Mouse (Mus musculus): ENCODE data around the gene S1pr2. TPM values are rescaled to one million over a fixed set of nuclear protein-coding genes. Genes with fewer than 3 reads are reported as not detected.
"Not testable (repeated sequence)": the region's sequence is repeated elsewhere in the genome, so short reads cannot be mapped to it uniquely, and the experiment has no call there.

The S1pr2 gene
- polyA plus RNA-seq, 1 experiment from 2014 or later, result 61.8 TPM

- 54% methylated on average over 1 of the region's 1 CpGs for WGBS
- Histone ChIP-seq H3K27me3 (peaks cover 28% of the 10 kb centered on the region), H3K4me3 (replicated peaks) (no peak overlapping the region), H3K27ac (replicated peaks) (no peak overlapping the region), H3K9ac (no peak overlapping the region), H3K4me1 (peaks cover 26% of the 10 kb centered on the region), H3K9me3 (replicated peaks) (no peaks in the 10 kb centered on the region), H3K36me3 (peaks cover 20% of the 10 kb centered on the region), H3K4me2 (replicated peaks) (no peak overlapping the region)
- ATAC-seq (ENCODE audit: insufficient number of reproducible peaks, low FRiP score, low TSS enrichment, low read depth), result no peak
Measured at GRCm38 (mm10) chr9:21012368-21012767, 35.8 kb upstream of the S1pr2 start.

- peaks cover 25% of the 10 kb centered on the region for H3K36me3 ChIP-seq
- no peak for ATAC-seq (ENCODE audit: insufficient number of reproducible peaks, low FRiP score, low TSS enrichment, low read depth)
- peaks cover 21% of the 10 kb centered on the region for H3K4me1 ChIP-seq
- no peak overlapping the region for H3K4me2 ChIP-seq (replicated peaks)
- H3K9me3 ChIP-seq (replicated peaks), result no peaks in the 10 kb centered on the region
- H3K27me3 ChIP-seq, result peaks cover 25% of the 10 kb centered on the region
- no peak overlapping the region for H3K9ac ChIP-seq
- H3K27ac ChIP-seq (replicated peaks), result 0 out of 2 replicates have a peak overlapping the region, but pooled peaks have one; percentile 34
- H3K4me3 ChIP-seq (replicated peaks), result no peak overlapping the region
- WGBS, result 51% methylated on average over 5 of the region's 5 CpGs
Measured at GRCm38 (mm10) chr9:21011846-21012312, 35.3 kb upstream of the S1pr2 start.

GRCm38 (mm10) chr9:21010939-21011541 lies 34.5 kb upstream of the S1pr2 start:
- not testable (repeated sequence) for H3K27ac ChIP-seq (replicated peaks)

GRCm38 (mm10) chr9:21010362-21010761 lies 33.8 kb upstream of the S1pr2 start:
- peaks cover 39% of the 10 kb centered on the region for H3K36me3 ChIP-seq
- H3K27me3 ChIP-seq, result peaks cover 11% of the 10 kb centered on the region; the same call in 1 of the 2 replicates
- no peak for ATAC-seq (ENCODE audit: insufficient number of reproducible peaks, low FRiP score, low TSS enrichment, low read depth)
- no peak overlapping the region for H3K9ac ChIP-seq
- no peak overlapping the region for H3K27ac ChIP-seq (replicated peaks)
- no peaks in the 10 kb centered on the region for H3K9me3 ChIP-seq (replicated peaks)
- WGBS, result 57% methylated on average over 2 of the region's 2 CpGs
- H3K4me1 ChIP-seq, result peaks cover 9% of the 10 kb centered on the region
- no peak overlapping the region for H3K4me2 ChIP-seq (replicated peaks)
- no peak overlapping the region for H3K4me3 ChIP-seq (replicated peaks)

More at GRCm38 (mm10) chr9:21010939-21011541, 34.5 kb upstream of the S1pr2 start:
- not testable (repeated sequence) for ATAC-seq (ENCODE audit: insufficient number of reproducible peaks, low FRiP score, low TSS enrichment, low read depth); H3K9ac ChIP-seq; H3K4me2 ChIP-seq (replicated peaks); H3K4me3 ChIP-seq (replicated peaks); H3K9me3 ChIP-seq (replicated peaks)
- 67% methylated on average over 9 of the region's 9 CpGs for WGBS
- H3K4me1 ChIP-seq, result peaks cover 16% of the 10 kb centered on the region
- peaks cover 32% of the 10 kb centered on the region for H3K36me3 ChIP-seq
- peaks cover 18% of the 10 kb centered on the region; the same call in 1 of the 2 replicates for H3K27me3 ChIP-seq

GRCm38 (mm10) chr9:21008007-21008406 lies 31.4 kb upstream of the S1pr2 start:
- no peak for ATAC-seq (ENCODE audit: insufficient number of reproducible peaks, low FRiP score, low TSS enrichment, low read depth)
- no peak overlapping the region for H3K27ac ChIP-seq (replicated peaks)
- no peak overlapping the region for H3K9ac ChIP-seq
- no peak overlapping the region for H3K4me2 ChIP-seq (replicated peaks)
- WGBS, result 78% methylated on average over 7 of the region's 7 CpGs
- H3K9me3 ChIP-seq (replicated peaks), result no peaks in the 10 kb centered on the region
- H3K4me3 ChIP-seq (replicated peaks), result no peak overlapping the region
- H3K4me1 ChIP-seq, result 0 out of 2 replicates have a peak, but pooled peaks cover 7% of the 10 kb centered on the region
- peaks cover 41% of the 10 kb centered on the region for H3K36me3 ChIP-seq
- H3K27me3 ChIP-seq, result no peaks in the 10 kb centered on the region

GRCm38 (mm10) chr9:21007313-21007952 lies 30.9 kb upstream of the S1pr2 start:
- Histone ChIP-seq H3K27ac (replicated peaks) (no peak overlapping the region), H3K4me2 (replicated peaks) (no peak overlapping the region), H3K4me1 (0 out of 2 replicates have a peak, but pooled peaks cover 7% of the 10 kb centered on the region), H3K36me3 (peaks cover 41% of the 10 kb centered on the region), H3K27me3 (no peaks in the 10 kb centered on the region), H3K4me3 (replicated peaks) (no peak overlapping the region), H3K9me3 (replicated peaks) (no peaks in the 10 kb centered on the region), H3K9ac (no peak overlapping the region)
- WGBS, result 92% methylated on average over 10 of the region's 10 CpGs
- no peak for ATAC-seq (ENCODE audit: insufficient number of reproducible peaks, low FRiP score, low TSS enrichment, low read depth)

- 0 out of 2 replicates have a peak, but pooled peaks cover 7% of the 10 kb centered on the region for H3K4me1 ChIP-seq
- no peaks in the 10 kb centered on the region for H3K27me3 ChIP-seq
- H3K27ac ChIP-seq (replicated peaks), result peak within 1 kb of the TSS; percentile 82
- H3K4me3 ChIP-seq (replicated peaks), result peak within 1 kb of the TSS; percentile 71
- peak within 1 kb of the TSS; percentile 64 for H3K9ac ChIP-seq
- peak; percentile 67 for ATAC-seq (ENCODE audit: insufficient number of reproducible peaks, low FRiP score, low TSS enrichment, low read depth)
- H3K4me2 ChIP-seq (replicated peaks), result peak within 1 kb of the TSS; percentile 84
- under 1% methylated on average over 72 of the region's 72 CpGs for WGBS
- no peaks in the 10 kb centered on the region for H3K9me3 ChIP-seq (replicated peaks)
- peaks cover 26% of the 10 kb centered on the region for H3K36me3 ChIP-seq
Measured at GRCm38 (mm10) chr9:21002627-21003551, 26.3 kb upstream of the S1pr2 start, which contains the start of gene Mrpl4. Gene Mrpl4, plus strand, starts transcription at chr9:21002738.

GRCm38 (mm10) chr9:21002270-21002626 lies 25.7 kb upstream of the S1pr2 start:
- Histone ChIP-seq H3K4me1 (0 out of 2 replicates have a peak, but pooled peaks cover 7% of the 10 kb centered on the region), H3K4me3 (replicated peaks) (peak overlapping the region; percentile 71), H3K9ac (peak overlapping the region; percentile 64), H3K36me3 (peaks cover 19% of the 10 kb centered on the region), H3K4me2 (replicated peaks) (peak overlapping the region; percentile 84), H3K27ac (replicated peaks) (peak overlapping the region; percentile 82), H3K27me3 (no peaks in the 10 kb centered on the region), H3K9me3 (replicated peaks) (no peaks in the 10 kb centered on the region)
- ATAC-seq (ENCODE audit: insufficient number of reproducible peaks, low FRiP score, low TSS enrichment, low read depth), result 0 out of 2 replicates have a peak, but pooled peaks have one; percentile 0
- WGBS, result 10% methylated on average over 7 of the region's 7 CpGs

GRCm38 (mm10) chr9:21001651-21002200 lies 25.1 kb upstream of the S1pr2 start:
- 57% methylated on average over 6 of the region's 6 CpGs for WGBS

GRCm38 (mm10) chr9:21000811-21001210 lies 24.2 kb upstream of the S1pr2 start:
- no peak overlapping the region for H3K27ac ChIP-seq (replicated peaks)
- H3K9ac ChIP-seq, result no peak overlapping the region
- H3K4me1 ChIP-seq, result 0 out of 2 replicates have a peak, but pooled peaks cover 7% of the 10 kb centered on the region
- no peak for ATAC-seq (ENCODE audit: insufficient number of reproducible peaks, low FRiP score, low TSS enrichment, low read depth)
- no peak overlapping the region for H3K4me3 ChIP-seq (replicated peaks)
- no peak overlapping the region for H3K4me2 ChIP-seq (replicated peaks)
- H3K27me3 ChIP-seq, result no peaks in the 10 kb centered on the region
- H3K9me3 ChIP-seq (replicated peaks), result no peaks in the 10 kb centered on the region
- peaks cover 7% of the 10 kb centered on the region for H3K36me3 ChIP-seq

More at GRCm38 (mm10) chr9:21001651-21002200, 25.1 kb upstream of the S1pr2 start:
- H3K4me2 ChIP-seq (replicated peaks), result no peak overlapping the region
- no peaks in the 10 kb centered on the region for H3K9me3 ChIP-seq (replicated peaks)
- ATAC-seq (ENCODE audit: insufficient number of reproducible peaks, low FRiP score, low TSS enrichment, low read depth), result no peak
- H3K4me3 ChIP-seq (replicated peaks), result no peak overlapping the region
- H3K4me1 ChIP-seq, result 0 out of 2 replicates have a peak, but pooled peaks cover 7% of the 10 kb centered on the region
- H3K27me3 ChIP-seq, result no peaks in the 10 kb centered on the region
- H3K27ac ChIP-seq (replicated peaks), result no peak overlapping the region
- peaks cover 14% of the 10 kb centered on the region for H3K36me3 ChIP-seq
- H3K9ac ChIP-seq, result no peak overlapping the region
